Mouse (Mus musculus) heart, embryonic 12.5 days (tissue): ENCODE data around the gene Pigk. TPM values are rescaled to one million over a fixed set of nuclear protein-coding genes. Genes with fewer than 3 reads are reported as not detected.

ENCODE experiments used
- ATAC-seq: fragments of 200-750 bp; cut with Nextera tagmentation; 2 replicates; pipeline ENCODE4 v1.8.0; 2017; ENCODE audit warnings: moderate TSS enrichment, moderate library complexity; ENCODE audit not compliant: insufficient number of reproducible peaks, low FRiP score
- H3K27ac ChIP-seq: fragments of 300-500 bp; sonication (generic); 2 replicates; pipeline ENCODE4 v1.5.1; 2016; ENCODE audit warnings: mild to moderate bottlenecking, moderate library complexity; ENCODE audit not compliant: poor library complexity, severe bottlenecking
- H3K27me3 ChIP-seq: fragments of 300-500 bp; sonication (generic); replicated peaks from 2 replicates; pipeline ENCODE4 v1.6.1; 2016; ENCODE audit warnings: mild to moderate bottlenecking, moderate library complexity
- H3K36me3 ChIP-seq: fragments of 300-500 bp; sonication (generic); 2 replicates; pipeline ENCODE4 v1.6.1; 2016; ENCODE audit warnings: mild to moderate bottlenecking, moderate library complexity
- H3K4me1 ChIP-seq: fragments of 300-500 bp; sonication (generic); replicated peaks from 2 replicates; pipeline ENCODE4 v1.6.1; 2016; ENCODE audit warnings: mild to moderate bottlenecking
- H3K4me2 ChIP-seq: fragments of 300-500 bp; sonication (generic); 2 replicates; pipeline ENCODE4 v1.6.1; 2016; ENCODE audit warnings: mild to moderate bottlenecking, moderate library complexity
- H3K4me3 ChIP-seq: fragments of 300-500 bp; sonication (generic); 2 replicates; pipeline ENCODE4 v1.5.1; 2016; ENCODE audit warnings: mild to moderate bottlenecking
- H3K9ac ChIP-seq: fragments of 300-500 bp; sonication (generic); 2 replicates; pipeline ENCODE4 v1.6.1; 2016; ENCODE audit warnings: mild to moderate bottlenecking, moderate library complexity
- H3K9me3 ChIP-seq: fragments of 300-500 bp; sonication (generic); replicated peaks from 2 replicates; pipeline ENCODE4 v1.6.1; 2016; ENCODE audit warnings: mild to moderate bottlenecking, moderate library complexity
- WGBS: fragments of 180-500 bp; shearing (Covaris S2); methylation state at CpG from one replicate; pipeline ENCODE4 v1.1.7; 2016; 5-methylcytosine and 5-hydroxymethylcytosine counted together
- polyA plus RNA-seq: library from polyadenylated mRNA; unstranded; fragments of >200 nt; fragmentation: Nextera tagmentation; extraction: Ambion mirVana; gene quantifications from 2 replicates; pipeline ENCODE4 v1.2.1, GENCODE M21; 2016

Gene Pigk
- polyA plus RNA-seq, 1 experiment from 2014 or later, result 41.7 TPM

DNA sequence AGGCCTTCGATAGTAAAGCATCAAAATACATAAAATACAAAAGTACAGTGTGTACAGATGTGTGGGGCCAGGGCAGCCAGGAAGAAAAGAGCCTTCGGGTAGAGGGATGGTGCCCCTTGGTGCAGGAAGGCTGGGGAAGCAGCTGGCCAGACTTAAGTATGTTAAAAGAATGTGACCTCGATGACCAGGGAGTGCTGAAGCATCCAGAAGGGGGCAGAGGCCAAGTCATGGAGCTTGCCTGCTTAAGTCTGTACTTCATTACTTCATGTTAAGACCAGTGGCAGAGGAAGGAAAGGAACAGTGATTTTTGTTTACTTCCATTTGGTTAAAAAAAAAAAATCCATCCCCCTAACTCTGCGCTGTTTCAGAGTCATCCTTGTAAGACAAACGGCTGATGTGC is 284.2 kb downstream of the Pigk start:
- Histone ChIP-seq H3K36me3 (no peaks in the 10 kb centered on the region), H3K4me3 (no peak overlapping the region), H3K27me3 (no peaks in the 10 kb centered on the region), H3K9ac (no peak overlapping the region), H3K4me1 (0 out of 2 replicates have a peak, but pooled peaks cover 4% of the 10 kb centered on the region), H3K9me3 (no peaks in the 10 kb centered on the region), H3K4me2 (no peak overlapping the region), H3K27ac (no peak overlapping the region)
- WGBS, result 57% methylated on average over 5 of the region's 5 CpGs
- no peak for ATAC-seq

DNA sequence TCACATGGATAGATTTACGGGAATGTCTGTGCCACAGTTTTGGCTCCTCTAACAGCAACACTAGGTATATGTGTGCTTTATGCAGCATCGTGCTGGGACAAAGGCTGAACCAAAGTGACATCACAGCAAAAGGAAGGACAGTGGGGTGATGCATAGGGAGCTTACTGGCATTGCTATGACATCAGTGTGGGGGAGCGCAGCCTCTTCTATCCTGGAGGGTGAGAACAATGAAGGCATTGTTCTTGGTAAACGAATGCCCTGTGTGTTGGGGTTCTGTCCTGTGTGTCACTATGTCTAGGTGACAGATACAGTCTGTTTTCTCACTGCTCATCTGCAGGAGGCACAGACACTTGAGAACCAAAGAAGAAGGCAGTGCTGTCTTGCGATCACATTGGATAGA is 285.0 kb downstream of the Pigk start:
- Histone ChIP-seq H3K9ac (no peak overlapping the region), H3K4me2 (no peak overlapping the region), H3K27me3 (no peaks in the 10 kb centered on the region), H3K9me3 (no peaks in the 10 kb centered on the region), H3K27ac (no peak overlapping the region), H3K4me1 (0 out of 2 replicates have a peak, but pooled peaks cover 4% of the 10 kb centered on the region), H3K4me3 (no peak overlapping the region), H3K36me3 (no peaks in the 10 kb centered on the region)
- ATAC-seq, result no peak
- 65% methylated on average over 5 of the region's 5 CpGs for WGBS

DNA sequence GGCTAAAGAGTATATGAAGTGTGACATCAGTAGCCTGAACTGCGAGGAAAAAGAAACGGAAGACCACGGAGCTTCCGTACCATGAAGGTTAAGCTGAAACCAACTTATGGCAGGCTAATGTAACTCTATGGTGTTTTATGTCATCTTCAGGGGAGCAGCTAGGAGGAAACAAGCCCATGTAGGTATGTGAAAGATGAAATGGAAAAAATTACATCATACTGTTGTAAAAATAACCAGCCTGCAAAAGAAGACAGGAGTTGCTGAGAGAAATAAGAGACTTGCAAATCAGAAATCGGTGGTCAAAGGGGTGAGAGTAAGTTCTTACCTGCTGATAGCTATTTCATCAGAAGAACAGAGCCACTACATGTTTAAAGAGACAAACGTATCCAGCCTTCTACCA is 293.0 kb downstream of the Pigk start:
- Histone ChIP-seq H3K9me3 (no peaks in the 10 kb centered on the region), H3K36me3 (no peaks in the 10 kb centered on the region), H3K27ac (no peak overlapping the region), H3K9ac (no peak overlapping the region), H3K27me3 (no peaks in the 10 kb centered on the region), H3K4me2 (no peak overlapping the region), H3K4me3 (no peak overlapping the region), H3K4me1 (0 out of 2 replicates have a peak, but pooled peaks cover 8% of the 10 kb centered on the region)
- 77% methylated on average over 6 of the region's 6 CpGs for WGBS
- no peak for ATAC-seq

DNA sequence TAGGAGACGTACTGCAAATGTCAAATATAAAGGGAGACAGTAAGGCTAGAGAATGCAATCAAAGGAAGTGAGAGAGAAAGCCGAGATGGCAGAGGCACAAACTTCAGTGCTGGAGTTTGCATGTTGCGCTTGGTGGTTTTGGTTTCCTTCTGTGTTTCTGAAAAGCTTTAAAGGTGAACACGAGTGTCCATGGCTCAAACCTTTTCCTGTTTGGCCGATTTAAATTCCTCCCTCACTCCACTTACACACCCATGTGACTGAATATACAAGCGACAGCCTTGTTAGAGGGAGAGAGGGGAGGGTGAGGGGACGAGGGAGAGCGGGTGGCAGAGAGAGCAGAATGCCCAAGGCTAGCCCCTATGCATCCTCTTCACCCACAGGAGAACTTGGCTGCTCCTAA is 302.5 kb downstream of the Pigk start:
- Histone ChIP-seq H3K9me3 (no peaks in the 10 kb centered on the region), H3K4me1 (no peaks in the 10 kb centered on the region; the same call in 1 of the 2 replicates), H3K9ac (no peak overlapping the region), H3K4me3 (no peak overlapping the region), H3K36me3 (no peaks in the 10 kb centered on the region), H3K4me2 (no peak overlapping the region), H3K27ac (no peak overlapping the region), H3K27me3 (0 out of 2 replicates have a peak, but pooled peaks cover 3% of the 10 kb centered on the region)
- 59% methylated on average over 8 of the region's 8 CpGs for WGBS
- ATAC-seq, result no peak

DNA sequence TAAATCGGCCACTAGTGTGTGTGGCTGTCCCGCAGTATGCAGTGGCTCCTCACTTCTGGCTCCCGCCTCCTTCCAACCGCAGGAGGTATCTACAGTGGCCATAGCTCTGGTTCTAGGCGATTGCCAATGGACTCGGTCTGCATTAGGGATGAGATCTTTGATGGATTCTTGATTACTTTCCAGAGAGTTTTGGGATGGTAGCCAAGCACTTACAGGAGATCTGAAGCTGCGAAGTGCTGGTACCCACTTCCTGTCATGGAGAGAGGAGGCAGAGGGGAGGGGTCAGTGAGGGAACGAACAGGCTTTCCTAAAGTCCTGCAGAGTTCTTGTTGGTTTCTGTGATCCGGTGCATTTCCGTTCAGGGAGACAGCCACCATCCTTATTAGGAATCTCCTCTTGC is 304.2 kb downstream of the Pigk start:
- Histone ChIP-seq H3K27me3 (0 out of 2 replicates have a peak, but pooled peaks cover 3% of the 10 kb centered on the region), H3K4me1 (no peaks in the 10 kb centered on the region; the same call in 1 of the 2 replicates), H3K36me3 (no peaks in the 10 kb centered on the region), H3K9ac (no peak overlapping the region), H3K4me2 (no peak overlapping the region), H3K27ac (no peak overlapping the region), H3K4me3 (no peak overlapping the region), H3K9me3 (no peaks in the 10 kb centered on the region)
- ATAC-seq, result no peak
- 66% methylated on average over 10 of the region's 10 CpGs for WGBS

DNA sequence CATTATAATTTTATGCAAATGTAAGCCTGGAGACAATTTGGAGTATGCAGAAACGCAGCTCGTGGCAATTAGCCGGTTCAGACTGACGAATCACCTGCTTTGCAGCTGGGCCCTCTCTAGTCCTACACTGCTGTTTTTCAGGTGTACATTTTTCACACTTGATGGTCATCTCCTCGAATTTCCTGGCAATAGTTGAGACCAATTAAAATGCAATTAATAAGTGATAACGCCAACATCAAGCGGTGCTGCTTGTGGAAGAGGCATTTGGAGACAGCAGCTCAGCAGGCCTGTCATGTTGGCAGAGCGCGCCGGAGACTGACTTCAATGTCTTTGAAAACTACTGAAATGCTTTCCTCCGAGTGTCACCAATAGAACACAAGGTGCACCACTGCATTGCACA is 310.1 kb downstream of the Pigk start:
- Histone ChIP-seq H3K9ac (no peak overlapping the region), H3K27ac (no peak overlapping the region), H3K27me3 (0 out of 2 replicates have a peak, but pooled peaks cover 3% of the 10 kb centered on the region), H3K4me2 (no peak overlapping the region), H3K9me3 (no peaks in the 10 kb centered on the region), H3K4me3 (no peak overlapping the region), H3K36me3 (no peaks in the 10 kb centered on the region), H3K4me1 (no peaks in the 10 kb centered on the region)
- 86% methylated on average over 11 of the region's 11 CpGs for WGBS
- ATAC-seq, result no peak

Other genes starting within 250 kb of the Pigk start
- gene Ak5, start 45.7 kb upstream of the Pigk start, polyA plus RNA-seq, result 1.6 and 1.8 TPM in 2 replicates